Mouse (Mus musculus): ENCODE measurements at regions not wholly inside any gene's neighbourhood (a gene's known extent, or its start where the extent isn't known, plus 50 kb on each side); places are given as distances from the start of the nearest gene placed in this dataset.

DNA sequence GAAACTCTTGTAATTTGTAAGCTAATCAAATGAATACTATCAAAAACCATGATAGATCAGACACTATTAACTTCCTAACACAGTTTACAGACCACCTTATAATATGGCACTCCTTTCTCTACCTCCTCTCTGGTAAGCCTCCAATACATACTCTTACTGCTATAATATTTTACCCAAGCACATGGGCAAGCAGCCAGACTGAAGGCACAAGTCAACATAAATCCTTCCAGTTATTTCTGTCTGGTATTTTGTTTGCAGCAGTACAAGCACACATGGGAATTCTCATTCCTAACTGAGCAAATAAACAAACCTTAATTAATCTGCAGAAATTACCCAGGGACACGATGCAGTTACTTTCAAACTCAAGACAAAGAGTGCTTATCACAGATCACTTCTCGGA lies 210.7 kb upstream of the Zc3h12c start:
- no peak for DNase-seq (ENCODE audit: low spot score)

DNA sequence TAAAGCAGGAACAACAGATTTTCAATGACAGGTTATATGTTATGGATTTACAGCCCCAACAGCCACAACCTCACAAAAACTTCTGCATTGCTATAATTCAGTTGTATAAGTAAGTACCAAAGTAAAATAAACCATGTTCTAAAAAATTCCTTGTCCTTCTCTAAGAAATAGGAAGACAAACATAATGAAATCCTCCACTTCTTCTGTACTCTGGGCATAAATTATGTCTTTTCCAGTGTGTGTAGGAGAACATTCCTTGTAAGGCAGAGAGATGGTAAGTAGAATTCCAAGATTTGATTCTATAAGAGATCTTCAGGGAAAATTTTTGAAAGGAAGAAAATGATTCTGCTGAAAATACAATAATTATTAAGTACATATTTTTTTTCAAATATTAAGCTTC lies 209.4 kb upstream of the Zc3h12c start:
- no peak for DNase-seq (ENCODE audit: low spot score)

DNA sequence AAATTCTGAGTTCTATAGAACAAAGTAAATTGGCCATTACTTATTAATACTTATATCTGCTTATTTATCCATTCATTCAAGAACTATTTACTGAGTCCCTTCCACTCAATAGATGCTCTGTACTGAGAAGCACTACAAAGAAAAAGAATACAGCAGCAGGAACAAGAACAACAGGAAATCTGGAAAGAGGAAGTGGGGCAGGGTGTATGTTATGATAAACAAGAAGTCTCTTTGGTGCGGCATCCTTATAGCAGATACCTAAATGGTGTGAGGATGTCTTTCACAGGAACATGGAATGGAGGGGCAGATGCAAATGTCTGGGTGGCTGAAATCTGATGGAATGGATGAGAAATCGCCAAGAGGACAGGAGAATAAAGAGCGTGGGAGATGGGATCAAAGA lies 208.5 kb upstream of the Zc3h12c start:
- DNase-seq (ENCODE audit: low spot score), result no peak

DNA sequence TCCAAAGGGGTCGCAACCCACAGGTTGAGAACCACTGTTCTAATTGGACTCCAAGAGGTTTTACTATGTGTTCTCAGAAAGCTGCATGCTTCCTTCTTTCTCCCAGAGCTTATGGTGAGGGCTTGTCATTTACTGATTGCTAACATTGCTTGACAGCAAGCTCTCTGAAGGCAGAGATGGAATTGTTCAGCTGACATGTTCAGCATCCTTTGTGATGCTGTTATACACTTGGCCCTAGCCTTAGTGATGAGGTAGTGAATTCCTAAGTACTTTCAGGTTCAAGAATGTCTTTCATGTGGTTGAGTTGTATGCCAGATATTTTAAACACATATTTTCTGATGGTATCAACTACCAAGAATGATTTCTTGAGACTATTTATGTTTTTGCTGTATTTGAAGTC lies 202.9 kb upstream of the Zc3h12c start:
- no peak for DNase-seq (ENCODE audit: low spot score)

- DNase-seq (ENCODE audit: low spot score), result no peak
These were observed 200.5 kb upstream of the Zc3h12c start for GRCm38 (mm10) chr9:52368911-52369310.

- DNase-seq (ENCODE audit: low spot score), result no peak
These were observed 199.7 kb upstream of the Zc3h12c start for GRCm38 (mm10) chr9:52368080-52368479.

DNA sequence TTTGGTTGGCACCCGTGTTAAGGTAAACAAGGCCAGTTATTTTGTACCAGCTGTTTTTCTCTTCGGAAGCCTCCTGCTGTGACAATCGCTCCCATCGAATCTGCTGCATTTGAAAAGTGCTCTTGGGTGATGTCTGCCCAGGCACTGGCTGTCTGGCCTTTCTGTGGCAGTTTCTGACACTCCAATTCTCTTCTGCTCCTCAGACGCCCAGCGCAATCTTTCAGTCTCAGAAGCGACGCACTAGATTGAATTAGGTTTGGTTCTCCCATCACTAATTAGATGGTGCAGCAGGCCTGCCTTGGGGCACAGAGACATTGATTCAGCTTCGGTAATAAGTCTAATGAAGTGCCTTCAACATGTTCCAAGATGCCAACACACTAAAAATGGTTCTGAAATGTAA lies 197.7 kb upstream of the Zc3h12c start:
- no peak for DNase-seq (ENCODE audit: low spot score)

- no peak for DNase-seq (ENCODE audit: low spot score)
These were observed 193.2 kb upstream of the Zc3h12c start for GRCm38 (mm10) chr9:52361599-52361998.

DNA sequence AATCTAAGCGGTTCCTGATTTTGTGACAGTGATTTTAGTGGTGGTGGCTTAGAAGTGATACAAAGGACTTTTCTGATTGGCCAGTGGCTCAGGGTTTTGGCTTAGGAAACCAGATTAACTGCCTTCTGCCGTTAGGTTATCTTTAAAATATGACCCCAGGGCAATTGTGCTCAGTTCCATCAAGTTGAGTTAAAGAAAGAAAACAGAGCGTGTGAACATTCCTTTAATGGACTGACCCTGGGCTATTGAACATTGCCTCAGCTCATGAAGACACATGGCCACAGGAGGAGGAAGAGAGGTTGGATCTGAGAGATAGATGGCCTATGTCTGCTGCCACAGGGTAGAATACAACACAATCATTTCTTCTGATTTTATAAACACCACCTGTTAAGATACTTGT lies 191.0 kb upstream of the Zc3h12c start:
- DNase-seq (ENCODE audit: low spot score), result no peak

GRCm38 (mm10) chr9:52356549-52356948 lies 188.2 kb upstream of the Zc3h12c start:
- no peak for DNase-seq (ENCODE audit: low spot score)

DNA sequence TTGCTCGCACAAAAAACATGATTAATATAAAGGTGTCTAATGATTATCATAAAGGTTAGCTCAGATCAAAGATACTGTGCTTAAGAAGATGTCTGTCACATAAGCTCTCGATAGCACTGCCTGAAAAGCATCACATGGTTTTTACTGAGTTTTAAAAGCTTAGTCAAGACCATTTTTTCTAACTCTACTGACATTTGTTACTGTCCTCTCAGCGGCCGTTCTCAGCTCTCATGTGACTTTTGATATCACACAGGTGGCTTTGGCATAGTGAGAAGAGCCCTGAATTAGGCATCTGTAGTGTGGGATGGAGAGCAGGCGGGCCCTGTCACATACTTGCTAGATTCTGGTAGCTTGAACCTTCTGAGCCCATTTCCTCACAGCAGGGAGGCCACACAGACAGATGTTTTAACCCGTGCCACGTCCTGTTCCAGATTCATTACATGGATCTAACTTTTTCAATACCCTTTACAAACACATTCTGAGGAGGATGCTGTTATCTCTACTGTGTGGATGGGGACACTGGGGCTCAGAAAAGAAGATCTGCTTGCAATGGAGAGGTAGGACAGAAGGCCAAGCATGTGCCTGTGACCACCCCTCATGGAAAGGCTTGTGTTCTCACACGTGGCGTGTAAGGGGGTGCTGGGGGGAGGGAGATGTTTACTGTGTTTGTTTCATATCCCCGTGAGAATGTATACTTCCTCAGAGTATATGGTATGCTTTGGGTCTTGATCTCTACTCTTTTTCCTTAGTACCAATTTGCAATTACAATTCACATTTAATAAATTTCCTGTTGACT lies 187.0 kb upstream of the Zc3h12c start:
- DNase-seq (ENCODE audit: low spot score), result no peak

DNA sequence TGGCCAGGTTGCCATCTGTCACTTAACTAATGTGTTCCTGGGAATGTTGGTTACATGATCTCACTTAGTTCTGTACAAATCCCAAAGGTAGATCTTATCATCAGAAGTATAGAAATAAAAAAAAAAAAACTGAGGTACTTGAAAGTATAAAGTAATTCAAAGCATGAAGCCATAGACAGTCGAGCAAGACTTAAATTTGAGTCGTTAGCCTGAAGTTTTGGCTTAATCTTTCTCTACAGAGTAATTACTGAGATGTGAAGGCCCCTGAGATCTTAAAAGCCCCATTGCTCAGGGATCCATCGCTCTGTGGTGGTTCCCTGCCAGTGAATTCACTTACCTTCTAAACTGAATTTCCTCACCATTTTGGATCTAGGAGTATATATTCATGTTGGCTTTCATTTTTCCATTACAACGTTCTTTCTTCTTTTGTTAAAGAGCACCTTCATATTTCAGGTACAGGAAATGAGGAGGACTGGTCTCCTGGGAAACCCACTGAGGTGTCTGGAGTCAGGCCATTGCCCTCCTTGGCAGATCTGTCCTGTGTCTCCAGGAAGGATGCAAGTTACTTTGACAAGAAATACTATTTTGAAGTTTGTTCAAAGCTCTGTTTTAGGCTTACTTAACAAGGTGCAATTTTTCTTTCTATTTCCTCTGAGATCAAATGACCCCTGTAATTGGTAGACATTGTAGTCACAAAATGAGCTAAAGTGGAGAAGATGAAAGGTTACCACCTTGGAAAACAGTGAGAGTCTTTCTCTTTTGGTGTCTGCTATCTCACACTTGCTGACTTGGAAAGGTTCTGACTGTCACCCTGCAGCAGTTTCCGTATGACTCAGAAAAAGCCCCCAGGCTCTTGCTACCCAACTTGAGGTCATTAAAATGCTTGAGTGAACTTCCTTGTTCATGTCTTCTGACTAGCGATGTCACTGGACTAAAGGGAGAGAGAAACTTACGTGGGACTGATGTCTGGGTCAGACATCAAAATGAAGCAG lies 180.5 kb upstream of the Zc3h12c start:
- DNase-seq (ENCODE audit: low spot score), result no peak

DNA sequence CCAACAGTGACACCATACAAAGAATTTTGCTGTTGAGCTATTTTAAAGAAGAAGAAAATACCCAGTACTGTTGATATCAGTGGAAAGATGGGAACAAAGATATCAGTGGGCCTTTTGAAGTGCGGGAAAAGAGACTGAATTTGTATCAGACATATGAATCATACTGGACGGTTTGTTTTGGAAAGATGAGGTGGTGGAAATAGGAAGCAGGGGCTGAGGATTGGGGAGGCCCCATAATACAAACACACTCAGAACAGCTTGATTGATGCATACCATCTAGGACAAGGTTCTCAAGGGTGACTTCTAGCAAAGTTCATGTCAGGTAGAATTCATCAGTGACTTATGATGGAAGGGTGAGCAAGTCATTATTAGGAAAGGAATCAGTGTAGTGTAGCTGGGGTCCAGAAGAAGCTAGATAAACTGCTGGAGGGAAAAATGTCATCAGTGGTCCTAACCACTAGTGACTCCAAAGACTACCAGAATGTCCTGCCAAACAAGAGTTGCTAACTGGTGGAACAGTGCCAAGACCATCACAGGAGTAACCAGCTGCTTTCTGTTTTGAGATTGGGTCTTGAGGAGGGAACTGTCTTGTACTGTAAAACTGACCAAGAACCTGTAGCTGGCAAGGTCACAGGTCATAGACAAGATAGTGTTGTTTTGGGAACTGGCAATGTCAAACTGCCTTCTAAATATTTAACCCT lies 176.0 kb upstream of the Zc3h12c start:
- DNase-seq (ENCODE audit: low spot score), result no peak

DNA sequence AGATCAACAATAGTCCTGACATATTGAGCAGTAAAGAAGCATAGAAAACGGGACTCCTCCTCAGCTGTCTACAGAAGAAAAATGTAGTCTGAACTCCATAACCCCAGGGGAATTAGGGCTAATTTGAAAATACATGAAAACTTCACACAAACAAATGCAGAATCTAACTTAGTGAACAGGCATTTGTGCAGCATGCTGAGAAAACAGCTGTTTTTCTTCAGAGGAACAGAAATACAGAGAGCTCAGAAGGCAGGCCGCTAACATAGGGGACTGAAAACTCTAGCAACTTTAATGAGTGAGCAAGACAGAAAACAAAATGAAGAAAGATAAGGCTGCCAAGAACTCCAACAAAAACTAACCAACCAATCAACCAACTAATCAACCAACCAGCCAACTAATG lies 172.7 kb upstream of the Zc3h12c start:
- no peak for DNase-seq (ENCODE audit: low spot score)

DNA sequence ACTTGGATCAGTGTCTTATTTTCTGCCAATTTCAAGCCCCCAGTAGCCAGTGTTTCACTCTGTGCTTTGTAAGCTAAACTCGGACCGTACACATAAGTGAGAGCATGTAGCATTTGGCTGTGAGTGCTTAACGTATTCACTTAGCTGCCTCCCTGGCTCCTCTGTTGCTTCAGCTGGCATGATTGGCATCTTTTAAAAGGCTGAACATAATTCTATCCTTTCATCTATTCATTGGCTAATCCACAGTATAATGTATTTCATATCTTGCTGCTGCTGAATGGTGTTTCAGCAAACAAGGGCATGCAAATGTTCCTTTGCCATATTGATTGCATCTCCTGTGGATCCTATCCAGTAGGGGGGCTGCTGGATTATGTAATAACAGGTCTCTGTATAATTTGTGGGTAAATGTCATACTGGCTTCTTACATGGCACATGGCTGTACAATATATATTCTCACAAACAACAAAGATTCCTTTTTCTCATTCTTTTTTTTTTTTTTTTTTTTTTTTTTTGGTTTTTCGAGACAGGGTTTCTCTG lies 169.5 kb upstream of the Zc3h12c start:
- DNase-seq (ENCODE audit: low spot score), result no peak

DNA sequence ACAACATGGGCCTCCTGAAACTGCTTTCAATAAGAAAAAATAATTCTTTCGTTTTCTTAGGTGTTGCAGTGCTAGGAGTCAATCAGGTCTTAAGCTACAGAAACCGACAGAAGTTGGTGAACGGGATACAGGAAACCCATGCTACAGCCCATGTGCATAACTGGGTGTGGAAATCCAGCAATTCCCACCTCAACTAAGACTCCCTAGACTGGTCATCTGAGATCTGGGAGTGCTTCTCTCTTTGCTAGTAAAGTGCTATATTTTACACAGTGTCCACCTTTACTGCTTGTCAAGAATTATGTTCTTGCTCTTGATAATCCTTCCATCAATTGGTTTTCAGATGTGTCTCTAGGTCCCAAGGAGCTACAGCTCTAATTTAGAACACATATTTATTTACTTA lies 166.4 kb upstream of the Zc3h12c start:
- no peak for DNase-seq (ENCODE audit: low spot score)

GRCm38 (mm10) chr9:52333884-52334283 lies 165.5 kb upstream of the Zc3h12c start:
- DNase-seq (ENCODE audit: low spot score), result no peak

DNA sequence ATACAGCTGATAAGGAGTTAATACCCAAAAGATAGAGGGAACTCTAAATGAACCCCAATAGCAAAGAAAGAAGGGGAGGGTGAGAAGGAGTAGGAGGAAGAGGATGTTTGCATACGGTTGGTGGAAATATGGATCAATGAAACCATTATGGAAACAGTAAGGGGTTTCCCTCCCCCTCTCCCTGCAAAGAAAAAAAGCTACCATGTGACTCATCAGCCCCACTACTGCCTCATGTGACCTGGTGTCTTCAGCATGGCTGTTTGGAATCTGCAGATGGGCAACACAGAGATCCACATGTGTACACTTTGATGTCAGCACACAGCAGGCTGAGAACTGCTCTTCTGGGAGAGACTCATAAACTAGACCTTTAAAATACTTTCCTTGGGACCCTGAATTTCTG lies 163.4 kb upstream of the Zc3h12c start:
- DNase-seq (ENCODE audit: low spot score), result no peak

- no peak for DNase-seq (ENCODE audit: low spot score)
These were observed 162.3 kb upstream of the Zc3h12c start for GRCm38 (mm10) chr9:52330652-52331051.

DNA sequence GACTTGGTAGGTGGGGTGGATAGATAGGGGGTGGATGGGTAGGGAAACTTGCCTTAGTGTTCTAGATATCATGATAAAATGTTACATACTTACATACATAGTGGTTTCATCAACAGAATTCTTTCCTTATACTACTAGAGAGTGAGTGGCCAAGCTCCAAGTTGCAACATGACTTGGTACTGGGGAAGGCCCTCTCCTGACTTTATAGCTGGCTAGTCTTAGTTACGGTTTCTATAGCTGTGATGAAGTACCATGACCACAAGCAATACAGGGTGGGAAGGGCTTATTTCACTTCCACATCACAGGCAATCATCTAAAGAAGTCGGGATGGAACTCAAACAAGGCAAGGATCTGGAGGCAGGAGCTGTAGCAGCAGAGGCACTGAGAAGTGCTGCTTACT lies 156.0 kb upstream of the Zc3h12c start:
- DNase-seq (ENCODE audit: low spot score), result no peak

- DNase-seq (ENCODE audit: low spot score), result no peak
These were observed 155.4 kb upstream of the Zc3h12c start for GRCm38 (mm10) chr9:52323757-52324156.

- DNase-seq (ENCODE audit: low spot score), result no peak
These were observed 154.9 kb upstream of the Zc3h12c start for GRCm38 (mm10) chr9:52323226-52323625.

All from testis, postnatal 10 days (tissue).